Mouse (Mus musculus): ENCODE data around the gene Olfr457. TPM values are rescaled to one million over a fixed set of nuclear protein-coding genes. Genes with fewer than 3 reads are reported as not detected.

The Olfr457 gene
- polyA plus RNA-seq, 1 experiment from 2014 or later = not detected

GRCm38 (mm10) chr6:42421439-42421838 is 54.7 kb downstream of the Olfr457 start:
- no peak overlapping the region for H3K4me2 ChIP-seq (ENCODE audit: low read depth, low read length, severe bottlenecking)
- no peak overlapping the region for H3K4me3 ChIP-seq (ENCODE audit: low read depth, low read length)
- ATAC-seq (replicated peaks; ENCODE audit: low FRiP score) (no peak), DNase-seq (ENCODE audit: low spot score) (no peak)
- H3K27me3 ChIP-seq (ENCODE audit: control insufficient read depth, insufficient read depth, low read length) = no peaks in the 10 kb centered on the region
- no peaks in the 10 kb centered on the region for H3K9me3 ChIP-seq (ENCODE audit: control insufficient read depth, low read length)
- H3K4me1 ChIP-seq (replicated peaks; ENCODE audit: control insufficient read depth, insufficient read depth, low read length) = no peaks in the 10 kb centered on the region
- H3K36me3 ChIP-seq (ENCODE audit: control insufficient read depth, insufficient read depth, low read length) = no peaks in the 10 kb centered on the region
- no peak overlapping the region for H3K27ac ChIP-seq (ENCODE audit: low read depth, low read length)
- H3K9ac ChIP-seq (ENCODE audit: low read length) = no peak overlapping the region
- WGBS = 74% methylated on average over 2 of the region's 2 CpGs

GRCm38 (mm10) chr6:42419443-42419842 is 56.7 kb downstream of the Olfr457 start:
- Histone ChIP-seq H3K4me1 (replicated peaks; ENCODE audit: control insufficient read depth, insufficient read depth, low read length) (no peaks in the 10 kb centered on the region), H3K27me3 (ENCODE audit: control insufficient read depth, insufficient read depth, low read length) (no peaks in the 10 kb centered on the region), H3K4me2 (ENCODE audit: low read depth, low read length, severe bottlenecking) (no peak overlapping the region), H3K27ac (ENCODE audit: low read depth, low read length) (no peak overlapping the region), H3K9me3 (ENCODE audit: control insufficient read depth, low read length) (no peaks in the 10 kb centered on the region), H3K4me3 (ENCODE audit: low read depth, low read length) (no peak overlapping the region), H3K36me3 (ENCODE audit: control insufficient read depth, insufficient read depth, low read length) (no peaks in the 10 kb centered on the region), H3K9ac (ENCODE audit: low read length) (no peak overlapping the region)
- no peak for ATAC-seq (replicated peaks; ENCODE audit: low FRiP score)
- DNase-seq (ENCODE audit: low spot score) = no peak
- 98% methylated on average over 2 of the region's 2 CpGs for WGBS

Other genes with a start within 250 kb of the Olfr457 start
- 15.2 and 18.4 TPM in 2 replicates for gene Gstk1, start 230.4 kb downstream of the Olfr457 start, polyA plus RNA-seq (2014; fragmentation: Nextera tagmentation; extraction: Ambion mirVana)
- 0.55 TPM in 1 of 2 replicates, not detected in the other for gene Tmem139, start 214.4 kb downstream of the Olfr457 start, polyA plus RNA-seq (2014; fragmentation: Nextera tagmentation; extraction: Ambion mirVana)
- 75.6 and 77.5 TPM in 2 replicates for gene Casp2, start 211.3 kb downstream of the Olfr457 start, polyA plus RNA-seq (2014; fragmentation: Nextera tagmentation; extraction: Ambion mirVana)
- 1.4 and 2.0 TPM in 2 replicates for gene Clcn1, start 189.7 kb downstream of the Olfr457 start, polyA plus RNA-seq (2014; fragmentation: Nextera tagmentation; extraction: Ambion mirVana)
- gene Fam131b, start 151.7 kb downstream of the Olfr457 start, polyA plus RNA-seq (2014; fragmentation: Nextera tagmentation; extraction: Ambion mirVana) = 2.8 and 3.0 TPM in 2 replicates
- gene Zyx, start 126.7 kb downstream of the Olfr457 start, polyA plus RNA-seq (2014; fragmentation: Nextera tagmentation; extraction: Ambion mirVana) = 86.1 and 90.0 TPM in 2 replicates
- 0.24 and 0.27 TPM in 2 replicates for gene Epha1, start 103.1 kb downstream of the Olfr457 start, polyA plus RNA-seq (2014; fragmentation: Nextera tagmentation; extraction: Ambion mirVana)
- gene Tas2r143, start 76.1 kb downstream of the Olfr457 start, polyA plus RNA-seq (2014; fragmentation: Nextera tagmentation; extraction: Ambion mirVana) = not detected in 2 replicates
- gene Tas2r135, start 70.9 kb downstream of the Olfr457 start, polyA plus RNA-seq (2014; fragmentation: Nextera tagmentation; extraction: Ambion mirVana) = not detected in 2 replicates
- not detected in 2 replicates for gene Tas2r126, start 41.8 kb downstream of the Olfr457 start, polyA plus RNA-seq (2014; fragmentation: Nextera tagmentation; extraction: Ambion mirVana)
- not detected in 2 replicates for gene Olfr458, start 11.1 kb downstream of the Olfr457 start, polyA plus RNA-seq (2014; fragmentation: Nextera tagmentation; extraction: Ambion mirVana)
- not detected in 2 replicates for gene Olfr456, start 10.9 kb upstream of the Olfr457 start, polyA plus RNA-seq (2014; fragmentation: Nextera tagmentation; extraction: Ambion mirVana)
- gene Olfr455, start 71.3 kb upstream of the Olfr457 start, polyA plus RNA-seq (2014; fragmentation: Nextera tagmentation; extraction: Ambion mirVana) = not detected in 2 replicates
- not detected in 2 replicates for gene Tcaf3, start 121.4 kb upstream of the Olfr457 start, polyA plus RNA-seq (2014; fragmentation: Nextera tagmentation; extraction: Ambion mirVana)
- gene Tcaf2, start 168.9 kb upstream of the Olfr457 start, polyA plus RNA-seq (2014; fragmentation: Nextera tagmentation; extraction: Ambion mirVana) = 1.4 and 2.1 TPM in 2 replicates
- gene Tcaf1, start 233.8 kb upstream of the Olfr457 start, polyA plus RNA-seq (2014; fragmentation: Nextera tagmentation; extraction: Ambion mirVana) = 134 and 143 TPM in 2 replicates